Mouse (Mus musculus) testis, adult 2 months (tissue): ENCODE results near the gene Cdk6. TPM values are rescaled to one million over a fixed set of nuclear protein-coding genes. Genes with fewer than 3 reads are reported as not detected.

Source experiments
- H3K27ac ChIP-seq: fragments of 200-500 bp; 2 replicates; pipeline ENCODE4 v1.5.1; 2012; ENCODE audit warnings: low read depth, low read length; ENCODE audit not compliant: control insufficient read depth, insufficient read depth
- H3K27me3 ChIP-seq: fragments of 200-500 bp; 2 replicates; pipeline ENCODE4 v1.6.1; 2012; ENCODE audit warnings: mild to moderate bottlenecking, low read length, moderate library complexity; ENCODE audit not compliant: control insufficient read depth, insufficient read depth
- H3K36me3 ChIP-seq: fragments of 200-500 bp; 2 replicates; pipeline ENCODE4 v1.6.1; 2012; ENCODE audit warnings: mild to moderate bottlenecking, low read length; ENCODE audit not compliant: control insufficient read depth, insufficient read depth
- H3K4me1 ChIP-seq: fragments of 200-500 bp; 2 replicates; pipeline ENCODE4 v1.6.1; 2012; ENCODE audit warnings: low read length; ENCODE audit not compliant: control insufficient read depth, insufficient read depth
- H3K4me3 ChIP-seq: fragments of 200-500 bp; 2 replicates; pipeline ENCODE4 v1.5.1; 2012; ENCODE audit warnings: low read depth, mild to moderate bottlenecking, low read length, moderate library complexity, mixed read lengths; ENCODE audit not compliant: control insufficient read depth
- CTCF ChIP-seq: fragments of 200-500 bp; IDR thresholded peaks from 2 replicates; pipeline ENCODE4 v1.5.1; 2012; ENCODE audit warnings: low read depth, mild to moderate bottlenecking, inconsistent platforms, low read length, moderate library complexity; ENCODE audit not compliant: control insufficient read depth, insufficient read depth, insufficient replicate concordance
- POLR2A ChIP-seq: fragments of 200-500 bp; IDR thresholded peaks from 2 replicates; pipeline ENCODE4 v1.6.1; 2012; ENCODE audit warnings: low read depth, mild to moderate bottlenecking, inconsistent platforms, low read length, moderate library complexity; ENCODE audit not compliant: control insufficient read depth
- polyA plus RNA-seq: library from polyadenylated mRNA; depleted of rRNA; stranded (reverse); fragments of >200 nt; gene quantifications from 2 replicates; pipeline ENCODE4 v1.2.3, GENCODE M21; 2012

Cdk6 gene
- polyA plus RNA-seq, 1 experiment = 5.6 TPM

- no peak overlapping the region for H3K27ac ChIP-seq
- no peaks in the 10 kb centered on the region for H3K4me1 ChIP-seq
- H3K27me3 ChIP-seq = no peaks in the 10 kb centered on the region
- TF ChIP-seq POLR2A (no peak), CTCF (no peak)
- H3K36me3 ChIP-seq = no peaks in the 10 kb centered on the region
- H3K4me3 ChIP-seq = no peak overlapping the region
These were observed 131.2 kb downstream of the Cdk6 start for GRCm38 (mm10) chr5:3472311-3473156.

GRCm38 (mm10) chr5:3477711-3478110 lies 136.4 kb downstream of the Cdk6 start:
- Histone ChIP-seq H3K27me3 (no peaks in the 10 kb centered on the region), H3K4me3 (no peak overlapping the region), H3K4me1 (no peaks in the 10 kb centered on the region), H3K36me3 (no peaks in the 10 kb centered on the region), H3K27ac (no peak overlapping the region)
- TF ChIP-seq CTCF = no peak

- no peak overlapping the region for H3K4me3 ChIP-seq
- H3K36me3 ChIP-seq = no peaks in the 10 kb centered on the region
- no peak overlapping the region for H3K27ac ChIP-seq
- TF ChIP-seq POLR2A (no peak), CTCF (no peak)
- no peaks in the 10 kb centered on the region for H3K27me3 ChIP-seq
- H3K4me1 ChIP-seq = no peaks in the 10 kb centered on the region
These were observed 136.9 kb downstream of the Cdk6 start for GRCm38 (mm10) chr5:3478216-3478615.

- Histone ChIP-seq H3K36me3 (no peaks in the 10 kb centered on the region), H3K4me1 (no peaks in the 10 kb centered on the region), H3K27me3 (no peaks in the 10 kb centered on the region), H3K27ac (no peak overlapping the region), H3K4me3 (no peak overlapping the region)
- TF ChIP-seq POLR2A (no peak), CTCF (no peak)
These were observed 137.9 kb downstream of the Cdk6 start for GRCm38 (mm10) chr5:3479016-3479795.

GRCm38 (mm10) chr5:3480637-3481395 lies 139.5 kb downstream of the Cdk6 start:
- Histone ChIP-seq H3K4me1 (no peaks in the 10 kb centered on the region), H3K27ac (no peak overlapping the region), H3K4me3 (no peak overlapping the region), H3K27me3 (no peaks in the 10 kb centered on the region), H3K36me3 (no peaks in the 10 kb centered on the region)
- TF ChIP-seq POLR2A = no peak
- no peak for TF ChIP-seq CTCF

- Histone ChIP-seq H3K36me3 (no peaks in the 10 kb centered on the region), H3K4me1 (no peaks in the 10 kb centered on the region), H3K4me3 (no peak overlapping the region), H3K27ac (no peak overlapping the region), H3K27me3 (no peaks in the 10 kb centered on the region)
- no peak for TF ChIP-seq CTCF
- no peak for TF ChIP-seq POLR2A
These were observed 141.2 kb downstream of the Cdk6 start for GRCm38 (mm10) chr5:3482474-3482873.
